Mouse (Mus musculus): Measurements from ENCODE around the gene Ssbp4. TPM values are rescaled to one million over a fixed set of nuclear protein-coding genes. Genes with fewer than 3 reads are reported as not detected.

The Ssbp4 gene
- 100 to 1,000 TPM; 132 to 196 TPM for polyA plus RNA-seq (2017; shearing (Covaris generic))

GRCm38 (mm10) chr8:70608749-70609367, at the start of gene Ssbp4:
Gene Ssbp4 (minus strand): TSS chr8:70608872.

DNA sequence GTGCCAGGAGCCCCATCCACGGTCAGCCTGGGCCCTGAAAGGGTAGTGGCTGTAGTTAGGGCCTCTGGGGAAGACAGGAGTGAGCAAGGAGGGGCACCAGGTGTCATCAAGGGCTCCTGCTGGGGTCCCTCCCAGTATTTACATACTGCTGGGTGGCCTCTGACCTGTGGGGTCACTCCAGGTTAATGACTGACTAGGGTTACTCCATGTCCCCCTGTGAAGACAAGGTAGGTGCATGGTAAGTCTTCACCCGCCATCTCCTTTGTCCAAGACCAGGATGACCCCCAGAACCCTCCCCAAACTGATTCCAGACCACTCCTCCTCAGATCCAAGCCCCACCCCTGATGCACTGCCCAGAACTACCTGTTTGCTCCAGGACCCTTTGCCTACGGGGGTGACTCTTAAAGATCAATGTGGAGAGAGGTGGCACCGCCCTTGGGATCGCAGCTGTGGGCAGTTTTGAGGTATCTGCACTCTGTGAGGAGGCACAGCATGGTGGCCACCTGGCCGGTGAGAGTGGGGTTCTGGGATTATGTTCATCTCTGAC, 23.7 kb upstream of the Ssbp4 start, which contains the start of gene Gdf15:
Gene Gdf15, minus strand, starts transcription at position 111 of the 547 bp plus-strand sequence.

GRCm38 (mm10) chr8:70615894-70616293, 7.2 kb upstream of the Ssbp4 start, which contains the start of gene Lrrc25:
Gene Lrrc25 (plus strand): TSS chr8:70616155.

GRCm38 (mm10) chr8:70593961-70594609, 14.6 kb downstream of the Ssbp4 start, which contains the start of gene Isyna1:
Gene Isyna1 (plus strand): TSS chr8:70594373.

Other genes with a start within 250 kb of the Ssbp4 start
- 1 to 10 TPM; 2.0 to 2.9 TPM for gene Comp, start 235.3 kb downstream of the Ssbp4 start, polyA plus RNA-seq (2017; shearing (Covaris generic))
- gene Crtc1, start 169.3 kb downstream of the Ssbp4 start, polyA plus RNA-seq (2017; shearing (Covaris generic)), result 10 to 100 TPM; 14.4 to 21.9 TPM
- 10 to 100 TPM; 18.0 TPM for gene Klhl26, start 131.9 kb downstream of the Ssbp4 start, polyA plus RNA-seq (2017; shearing (Covaris generic))
- gene Tmem59l, start 121.5 kb downstream of the Ssbp4 start, polyA plus RNA-seq (2017; shearing (Covaris generic)), result not detected
- gene Crlf1, start 115.7 kb downstream of the Ssbp4 start, polyA plus RNA-seq (2017; shearing (Covaris generic)), result under 1 TPM; 0.42 to 0.76 TPM
- 100 to 1,000 TPM; 103 to 115 TPM for gene Rex1bd, start 102.1 kb downstream of the Ssbp4 start, polyA plus RNA-seq (2017; shearing (Covaris generic))
- 100 to 1,000 TPM; 859 to 975 TPM for gene Uba52, start 98.1 kb downstream of the Ssbp4 start, polyA plus RNA-seq (2017; shearing (Covaris generic))
- gene Fkbp8, start 81.1 kb downstream of the Ssbp4 start, polyA plus RNA-seq (2017; shearing (Covaris generic)), result 100 to 1,000 TPM; 362 to 377 TPM
- gene Kxd1, start 80.9 kb downstream of the Ssbp4 start, polyA plus RNA-seq (2017; shearing (Covaris generic)), result 10 to 100 TPM; 75.4 to 87.4 TPM
- gene Ell, start 69.4 kb downstream of the Ssbp4 start, polyA plus RNA-seq (2017; shearing (Covaris generic)), result 10 to 100 TPM; 25.3 to 30.2 TPM
- 100 to 1,000 TPM in 1 of 2 experiments, 10 to 100 TPM in 1; 83.1 to 103 TPM for gene Isyna1, start 14.5 kb downstream of the Ssbp4 start, polyA plus RNA-seq (2017; shearing (Covaris generic))
- under 1 TPM; 0.22 to 0.49 TPM for gene Lrrc25, start 7.3 kb upstream of the Ssbp4 start, polyA plus RNA-seq (2017; shearing (Covaris generic))
- under 1 TPM in 1 of 2 experiments, not detected in 1; 0.54 TPM for gene Gdf15, start 23.6 kb upstream of the Ssbp4 start, polyA plus RNA-seq (2017; shearing (Covaris generic))
- gene Pgpep1, start 51.5 kb upstream of the Ssbp4 start, polyA plus RNA-seq (2017; shearing (Covaris generic)), result 1 to 10 TPM; 1.5 to 4.3 TPM
- gene Lsm4, start 64.4 kb upstream of the Ssbp4 start, polyA plus RNA-seq (2017; shearing (Covaris generic)), result 100 to 1,000 TPM; 304 to 322 TPM
- gene Jund, start 90.1 kb upstream of the Ssbp4 start, polyA plus RNA-seq (2017; shearing (Covaris generic)), result 100 to 1,000 TPM; 739 to 832 TPM
- gene Iqcn, start 94.6 kb upstream of the Ssbp4 start, polyA plus RNA-seq (2017; shearing (Covaris generic)), result 1 to 10 TPM in 1 of 2 experiments, under 1 TPM in 1; 0.08 to 1.1 TPM
- under 1 TPM in 1 of 2 experiments, not detected in 1; 0.56 TPM for gene Gm3336, start 109.7 kb upstream of the Ssbp4 start, polyA plus RNA-seq (2017; shearing (Covaris generic))
- gene Pde4c, start 114.8 kb upstream of the Ssbp4 start, polyA plus RNA-seq (2017; shearing (Covaris generic)), result under 1 TPM; 0.37 to 0.56 TPM
- gene Rab3a, start 145.8 kb upstream of the Ssbp4 start, polyA plus RNA-seq (2017; shearing (Covaris generic)), result 10 to 100 TPM; 11.1 to 17.4 TPM
- 10 to 100 TPM; 54.0 to 62.1 TPM for gene Mpv17l2, start 152.1 kb upstream of the Ssbp4 start, polyA plus RNA-seq (2017; shearing (Covaris generic))
- gene Pik3r2, start 167.8 kb upstream of the Ssbp4 start, polyA plus RNA-seq (2017; shearing (Covaris generic)), result 10 to 100 TPM; 26.3 to 34.1 TPM
- gene Mast3, start 196.2 kb upstream of the Ssbp4 start, polyA plus RNA-seq (2017; shearing (Covaris generic)), result 100 to 1,000 TPM in 1 of 2 experiments, 10 to 100 TPM in 1; 85.6 to 111 TPM
- gene Il12rb1, start 199.6 kb upstream of the Ssbp4 start, polyA plus RNA-seq (2017; shearing (Covaris generic)), result 10 to 100 TPM; 36.1 to 48.8 TPM
- 10 to 100 TPM; 27.8 to 35.2 TPM for gene Arrdc2, start 230.8 kb upstream of the Ssbp4 start, polyA plus RNA-seq (2017; shearing (Covaris generic))